14 mouse cellular contexts compared by ENCODE assay signal in the genomic region with DNA sequence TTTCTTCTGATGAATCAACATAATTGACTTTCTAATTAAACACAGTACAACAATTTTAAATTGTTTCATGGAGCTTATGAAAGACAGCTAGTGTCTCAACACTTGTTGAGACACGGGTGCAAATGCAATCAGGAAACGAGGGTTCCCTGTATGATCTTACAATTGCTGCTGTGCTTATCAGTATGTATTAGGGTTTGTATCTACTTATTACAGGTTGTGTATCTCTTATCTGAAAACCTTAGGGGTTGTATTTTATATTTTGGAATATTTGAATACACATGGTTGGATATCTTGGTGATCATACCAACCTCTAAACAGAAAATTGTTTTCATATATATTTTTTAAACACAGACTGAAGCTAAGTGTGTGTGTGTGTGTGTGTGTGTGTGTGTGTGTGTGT.
"Had no signal": no experiment of that assay in that cellular context is flagged by ENCODE, and none has a peak within 500 bp of the region (broad histone marks: within the 10 kb centered on the region; RNA-seq: fewer than 3 reads in every experiment).

No protein-coding gene starts in this region.

- H3K9ac ChIP-seq: intestine, embryonic 15.5 days; kidney, embryonic 15.5 days; limb, embryonic 12.5 days; limb, embryonic 15.5 days had no signal

- H3K4me3 ChIP-seq: intestine, embryonic 15.5 days; kidney, embryonic 15.5 days; limb, embryonic 12.5 days; limb, embryonic 15.5 days had no signal

- H3K36me3 ChIP-seq: intestine, embryonic 15.5 days; kidney, embryonic 15.5 days; limb, embryonic 12.5 days; limb, embryonic 15.5 days had no signal

- DNase-seq: kidney, adult 11 months; kidney, adult 8-10 months; kidney, postnatal 10 days; kidney, postnatal 4 days; left cerebral cortex, postnatal 4 days; lung, adult 2 months; midbrain, embryonic 14.5 days; thymus, adult 18-20 months had no signal

- H3K4me1 ChIP-seq: limb, embryonic 15.5 days had no signal

- ATAC-seq: intestine, embryonic 15.5 days had no signal

- H3K27ac ChIP-seq: intestine, embryonic 15.5 days; kidney, embryonic 15.5 days; limb, embryonic 12.5 days; limb, embryonic 15.5 days; macrophage had no signal

- H3K4me2 ChIP-seq: intestine, embryonic 15.5 days; kidney, embryonic 15.5 days; limb, embryonic 12.5 days; limb, embryonic 15.5 days; midbrain, embryonic 11.5 days had no signal

- H3K9me3 ChIP-seq: intestine, embryonic 15.5 days; kidney, embryonic 15.5 days; limb, embryonic 15.5 days had no signal

- H3K27me3 ChIP-seq: intestine, embryonic 15.5 days; kidney, embryonic 15.5 days; limb, embryonic 12.5 days; limb, embryonic 15.5 days had no signal
